Mouse (Mus musculus) cortical plate, adult 2 months (tissue): Measurements from ENCODE around the gene Adipoq.

Source experiments
- CTCF ChIP-seq: fragments of 200-500 bp; IDR thresholded peaks from 2 replicates; pipeline ENCODE4 v1.5.1; 2011; ENCODE audit warnings: mild to moderate bottlenecking, control low read depth, low read length; ENCODE audit not compliant: insufficient read depth; ENCODE audit errors: extremely low read depth
- POLR2A ChIP-seq: fragments of 200-500 bp; IDR thresholded peaks from 2 replicates; pipeline ENCODE4 v1.6.1; 2011; ENCODE audit warnings: mild to moderate bottlenecking, low read length, control low read depth; ENCODE audit not compliant: insufficient read depth; ENCODE audit errors: extremely low read depth

- TF ChIP-seq POLR2A (no peak), CTCF (no peak)
Measured at GRCm38 (mm10) chr16:23112861-23113435, 33.4 kb upstream of the Adipoq start.
